Mouse (Mus musculus) forebrain, embryonic 13.5 days (tissue): ENCODE results near the gene Ncoa5. TPM values are rescaled to one million over a fixed set of nuclear protein-coding genes. Genes with fewer than 3 reads are reported as not detected.

Experiments used
- ATAC-seq: fragments of 200-750 bp; cut with Nextera tagmentation; 2 replicates; pipeline ENCODE4 v1.8.0; 2017
- H3K27ac ChIP-seq: fragments of 300-500 bp; sonication (generic); 2 replicates; pipeline ENCODE4 v1.5.1; 2015; ENCODE audit warnings: inconsistent platforms, mild to moderate bottlenecking, moderate library complexity
- H3K27me3 ChIP-seq: fragments of 300-500 bp; sonication (generic); 2 replicates; pipeline ENCODE4 v1.6.1; 2015; ENCODE audit warnings: mild to moderate bottlenecking, inconsistent platforms
- H3K36me3 ChIP-seq: fragments of 300-500 bp; sonication (generic); 2 replicates; pipeline ENCODE4 v1.6.1; 2015; ENCODE audit warnings: mild to moderate bottlenecking, inconsistent platforms; ENCODE audit not compliant: poor library complexity, severe bottlenecking
- H3K4me1 ChIP-seq: fragments of 300-500 bp; sonication (generic); 2 replicates; pipeline ENCODE4 v1.6.1; 2015; ENCODE audit warnings: inconsistent platforms
- H3K4me2 ChIP-seq: fragments of 300-500 bp; sonication (generic); 2 replicates; pipeline ENCODE4 v1.6.1; 2015; ENCODE audit warnings: inconsistent platforms, mild to moderate bottlenecking, moderate library complexity
- H3K4me3 ChIP-seq: fragments of 300-500 bp; sonication (generic); 2 replicates; pipeline ENCODE4 v1.5.1; 2015; ENCODE audit warnings: mild to moderate bottlenecking, inconsistent platforms
- H3K9ac ChIP-seq: fragments of 300-500 bp; sonication (generic); 2 replicates; pipeline ENCODE4 v1.6.1; 2015; ENCODE audit warnings: mild to moderate bottlenecking, inconsistent platforms
- H3K9me3 ChIP-seq: fragments of 300-500 bp; sonication (generic); replicated peaks from 2 replicates; pipeline ENCODE4 v1.6.1; 2016; ENCODE audit warnings: inconsistent platforms
- WGBS: fragments of 180-500 bp; shearing (Covaris S2); methylation state at CpG from one replicate; pipeline ENCODE4 v1.1.7; 2015; 5-methylcytosine and 5-hydroxymethylcytosine counted together
- polyA plus RNA-seq: library from polyadenylated mRNA; unstranded; fragments of >200 nt; fragmentation: Nextera tagmentation; extraction: Ambion mirVana; gene quantifications from 2 replicates; pipeline ENCODE4 v1.2.1, GENCODE M21; 2015

The Ncoa5 gene
- 131 and 134 TPM in 2 replicates for polyA plus RNA-seq

DNA sequence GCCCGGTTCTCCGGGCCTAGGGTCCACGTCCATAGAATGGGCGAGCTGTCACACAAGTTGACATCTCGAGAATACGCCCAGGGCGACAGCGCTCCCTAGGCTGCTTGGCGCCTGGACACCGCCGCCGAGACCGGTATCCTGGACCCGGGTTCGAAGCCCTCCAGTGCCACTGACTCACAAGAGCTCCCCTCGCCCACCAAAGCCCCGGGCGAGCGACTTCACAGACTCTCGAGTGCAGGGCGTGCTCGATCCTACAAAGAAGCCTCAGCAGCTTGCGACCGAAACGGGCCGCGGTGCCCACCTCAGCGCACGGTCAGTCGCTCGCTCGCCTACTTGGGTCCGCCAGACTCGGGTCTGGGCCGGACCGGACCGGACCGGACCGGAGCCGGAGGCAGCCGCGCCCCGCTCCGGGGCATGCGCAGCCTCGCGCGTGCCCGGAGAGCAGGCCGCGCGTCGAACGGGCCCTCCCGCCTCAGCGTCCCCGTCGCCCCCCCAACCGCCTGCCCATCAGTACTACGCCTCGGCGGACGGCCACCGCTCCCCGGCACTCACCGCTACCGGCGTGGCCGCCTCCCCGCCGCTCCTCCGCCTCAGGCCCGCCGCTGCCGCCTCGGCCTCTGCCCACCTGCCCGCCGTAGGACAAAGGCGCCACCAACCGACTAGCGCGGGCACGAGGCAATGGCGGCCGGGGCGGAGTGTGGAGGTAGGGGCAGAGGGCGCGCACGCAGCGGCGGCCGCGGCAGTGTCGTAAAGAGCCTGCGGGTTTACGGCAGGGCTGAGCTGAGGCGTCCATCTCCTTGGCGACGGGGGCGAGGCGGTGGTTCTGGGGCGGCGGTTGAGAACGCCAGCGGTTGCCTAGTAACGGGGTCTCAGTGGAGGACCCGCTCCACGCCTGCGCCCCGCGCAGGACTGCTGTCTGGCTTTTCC, at the start of gene Ncoa5:
Gene Ncoa5, minus strand, starts transcription at position 737 of the 927 bp plus-strand sequence.
- peak within 1 kb of the TSS; percentile 81 for H3K4me2 ChIP-seq
- H3K4me1 ChIP-seq: peaks cover 38% of the 10 kb centered on the region
- H3K9me3 ChIP-seq: no peaks in the 10 kb centered on the region
- H3K36me3 ChIP-seq: no peaks in the 10 kb centered on the region
- peak; percentile 98 for ATAC-seq
- under 1% methylated on average over 110 of the region's 111 CpGs for WGBS
- H3K27me3 ChIP-seq: no peaks in the 10 kb centered on the region
- H3K27ac ChIP-seq: peak within 1 kb of the TSS; percentile 90
- H3K9ac ChIP-seq: peak within 1 kb of the TSS; percentile 99
- peak within 1 kb of the TSS; percentile 96 for H3K4me3 ChIP-seq

- Histone ChIP-seq H3K4me2 (no peak overlapping the region), H3K9ac (no peak overlapping the region), H3K4me3 (no peak overlapping the region), H3K36me3 (no peaks in the 10 kb centered on the region), H3K9me3 (no peaks in the 10 kb centered on the region), H3K27me3 (peaks cover 36% of the 10 kb centered on the region), H3K4me1 (peaks cover 53% of the 10 kb centered on the region), H3K27ac (no peak overlapping the region)
- 20% methylated on average over 7 of the region's 7 CpGs for WGBS
- ATAC-seq: no peak
Measured at GRCm38 (mm10) chr2:165081257-165081656, 46.6 kb upstream of the Ncoa5 start.

- H3K9ac ChIP-seq: no peak overlapping the region
- H3K4me1 ChIP-seq: peaks cover 53% of the 10 kb centered on the region
- H3K9me3 ChIP-seq: no peaks in the 10 kb centered on the region
- WGBS: 24% methylated on average over 9 of the region's 9 CpGs
- no peaks in the 10 kb centered on the region for H3K36me3 ChIP-seq
- H3K4me2 ChIP-seq: no peak overlapping the region
- no peak overlapping the region for H3K4me3 ChIP-seq
- ATAC-seq: no peak
- no peak overlapping the region for H3K27ac ChIP-seq
- peaks cover 36% of the 10 kb centered on the region for H3K27me3 ChIP-seq
Measured at GRCm38 (mm10) chr2:165080657-165081056, 46.0 kb upstream of the Ncoa5 start.

DNA sequence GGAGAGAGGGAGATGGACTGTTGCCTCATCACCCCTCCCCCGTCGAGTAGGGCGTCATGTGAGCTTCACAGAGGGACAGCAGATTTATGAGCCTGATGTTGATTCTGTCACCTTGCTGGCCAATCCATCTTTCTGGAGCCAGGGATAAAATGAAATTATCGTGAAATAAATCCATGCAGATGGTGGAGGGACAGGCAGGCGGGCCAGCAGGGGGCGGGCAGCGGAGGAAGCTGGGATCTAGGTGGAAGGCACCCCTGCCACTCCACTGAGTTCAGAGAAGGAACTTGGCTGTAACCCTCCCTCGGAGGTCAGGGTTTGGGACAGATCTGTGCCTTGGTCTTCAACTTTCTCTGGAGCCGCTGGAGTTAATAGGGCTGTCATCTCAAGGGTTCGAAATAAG, 43.9 kb upstream of the Ncoa5 start:
- H3K27ac ChIP-seq: no peak overlapping the region
- no peaks in the 10 kb centered on the region for H3K9me3 ChIP-seq
- H3K27me3 ChIP-seq: peaks cover 48% of the 10 kb centered on the region
- peak overlapping the region; percentile 34; the same call in 1 of the 2 replicates for H3K9ac ChIP-seq
- H3K4me2 ChIP-seq: peak overlapping the region; percentile 20; the same call in 1 of the 2 replicates
- no peak for ATAC-seq
- H3K4me3 ChIP-seq: no peak overlapping the region
- H3K4me1 ChIP-seq: peaks cover 65% of the 10 kb centered on the region
- 22% methylated on average over 10 of the region's 10 CpGs for WGBS
- H3K36me3 ChIP-seq: no peaks in the 10 kb centered on the region

DNA sequence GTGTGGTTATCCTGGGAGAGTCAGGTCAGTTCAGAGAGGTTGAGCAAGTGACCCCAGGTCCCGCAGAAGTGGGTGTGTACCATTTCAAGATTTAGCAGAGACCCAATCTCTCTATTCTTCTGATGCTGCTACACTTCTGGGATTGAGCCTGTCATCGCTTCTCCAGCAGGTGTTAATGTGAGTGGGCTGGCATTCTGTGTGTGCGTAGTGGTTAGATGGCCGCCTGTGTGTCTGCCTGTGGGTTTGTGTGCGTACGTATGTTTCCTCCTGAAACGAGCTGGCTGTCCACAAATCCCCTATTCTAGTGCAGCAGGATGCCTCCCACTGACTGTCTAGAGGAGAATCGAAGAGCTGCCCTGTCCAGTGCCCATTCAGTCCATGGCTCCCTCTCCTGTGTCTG, 43.4 kb upstream of the Ncoa5 start:
- ATAC-seq: no peak
- H3K9ac ChIP-seq: peak overlapping the region; percentile 34; the same call in 1 of the 2 replicates
- H3K9me3 ChIP-seq: no peaks in the 10 kb centered on the region
- no peak overlapping the region for H3K4me3 ChIP-seq
- 40% methylated on average over 8 of the region's 8 CpGs for WGBS
- no peaks in the 10 kb centered on the region for H3K36me3 ChIP-seq
- peak overlapping the region; percentile 20; the same call in 1 of the 2 replicates for H3K4me2 ChIP-seq
- peaks cover 54% of the 10 kb centered on the region for H3K27me3 ChIP-seq
- H3K27ac ChIP-seq: no peak overlapping the region
- peaks cover 70% of the 10 kb centered on the region for H3K4me1 ChIP-seq

GRCm38 (mm10) chr2:165077055-165077454, 42.4 kb upstream of the Ncoa5 start:
- Histone ChIP-seq H3K27ac (peak overlapping the region; percentile 63), H3K4me1 (peaks cover 72% of the 10 kb centered on the region)

DNA sequence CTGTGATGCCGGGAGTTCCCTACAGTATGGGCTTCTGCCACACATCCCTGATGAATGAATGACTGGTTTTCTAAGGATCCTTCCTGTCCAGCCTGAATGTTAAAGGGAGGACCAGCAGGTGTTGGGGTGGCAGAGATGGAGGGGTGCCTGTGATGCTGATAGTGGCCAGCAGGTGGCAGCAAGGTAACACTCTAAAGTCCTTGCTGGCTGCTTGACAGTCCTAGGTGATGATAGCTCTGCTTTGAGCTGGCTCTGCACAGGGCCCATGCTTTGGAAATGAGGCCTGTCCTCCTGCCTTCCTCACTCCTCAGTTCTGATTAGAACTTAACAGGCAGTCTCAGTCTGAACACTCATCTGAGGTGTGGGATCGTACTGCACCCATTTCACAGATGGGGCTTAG, 40.3 kb upstream of the Ncoa5 start:
- ATAC-seq: peak; percentile 41; the same call in 1 of the 2 replicates
- Histone ChIP-seq H3K36me3 (no peaks in the 10 kb centered on the region), H3K27me3 (peaks cover 55% of the 10 kb centered on the region), H3K27ac (no peak overlapping the region), H3K9ac (no peak overlapping the region), H3K4me2 (no peak overlapping the region), H3K4me3 (no peak overlapping the region), H3K4me1 (peaks cover 71% of the 10 kb centered on the region), H3K9me3 (no peaks in the 10 kb centered on the region)
- WGBS: 39% methylated on average over 2 of the region's 2 CpGs

More at GRCm38 (mm10) chr2:165077055-165077454, 42.4 kb upstream of the Ncoa5 start:
- Histone ChIP-seq H3K4me2 (peak overlapping the region; percentile 41), H3K36me3 (no peaks in the 10 kb centered on the region), H3K4me3 (no peak overlapping the region), H3K27me3 (peaks cover 55% of the 10 kb centered on the region), H3K9ac (peak overlapping the region; percentile 23; the same call in 1 of the 2 replicates), H3K9me3 (no peaks in the 10 kb centered on the region)
- 2% methylated on average over 9 of the region's 9 CpGs for WGBS
- peak; percentile 76 for ATAC-seq

DNA sequence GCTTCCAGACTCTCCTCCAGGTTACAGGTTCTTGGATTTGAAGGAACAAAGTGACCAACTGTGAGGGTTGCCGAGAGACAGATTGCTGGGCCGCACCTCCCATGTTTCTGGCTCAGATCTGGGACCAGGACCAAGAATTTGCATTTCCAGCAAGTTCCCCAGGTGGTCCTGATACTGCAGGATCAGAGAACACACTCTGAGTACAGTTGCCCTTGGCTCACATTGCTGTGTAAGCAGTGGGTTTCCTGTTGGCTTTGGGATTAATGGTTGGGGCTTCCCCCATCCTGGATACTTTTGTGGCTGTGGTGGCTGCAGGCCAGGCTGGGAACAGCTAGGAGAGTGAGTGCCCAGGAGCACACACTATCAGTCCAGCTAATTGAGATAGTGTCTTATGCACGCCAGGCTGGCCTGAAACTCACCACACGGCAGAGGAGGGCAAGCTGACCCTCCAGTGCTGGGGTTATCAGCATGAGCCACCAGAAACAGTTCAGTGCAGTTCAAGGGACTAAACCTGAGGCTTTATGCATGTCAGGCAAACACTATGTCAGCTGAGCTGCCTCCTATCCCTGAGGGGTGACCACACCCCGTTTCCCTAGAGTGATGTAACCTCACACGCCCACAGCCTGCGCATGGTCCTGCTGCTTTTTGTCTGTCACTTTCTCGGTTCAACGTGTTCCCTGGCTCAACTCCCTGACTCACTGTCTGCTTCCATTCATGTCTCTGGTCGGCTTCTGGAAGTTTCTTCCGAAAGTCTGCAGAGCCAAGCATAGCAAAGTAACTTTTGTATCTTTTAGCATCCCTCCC, 39.6 kb upstream of the Ncoa5 start:
- Histone ChIP-seq H3K27me3 (peaks cover 49% of the 10 kb centered on the region), H3K36me3 (no peaks in the 10 kb centered on the region), H3K9me3 (no peaks in the 10 kb centered on the region), H3K4me1 (peaks cover 69% of the 10 kb centered on the region), H3K4me2 (no peak overlapping the region), H3K9ac (no peak overlapping the region), H3K27ac (no peak overlapping the region), H3K4me3 (no peak overlapping the region)
- ATAC-seq: no peak
- WGBS: 48% methylated on average over 11 of the region's 11 CpGs

- Histone ChIP-seq H3K9me3 (no peaks in the 10 kb centered on the region), H3K9ac (peak overlapping the region; percentile 12; the same call in 1 of the 2 replicates), H3K4me1 (peaks cover 60% of the 10 kb centered on the region), H3K4me3 (no peak overlapping the region), H3K36me3 (no peaks in the 10 kb centered on the region), H3K27me3 (peaks cover 40% of the 10 kb centered on the region), H3K27ac (0 out of 2 replicates have a peak overlapping the region, but pooled peaks have one; percentile 7), H3K4me2 (peak overlapping the region; percentile 22)
- ATAC-seq: no peak; the same call in 1 of the 2 replicates
- 15% methylated on average over 9 of the region's 9 CpGs for WGBS
Measured at GRCm38 (mm10) chr2:165073381-165073781, 38.7 kb upstream of the Ncoa5 start.

- no peak; the same call in 1 of the 2 replicates for ATAC-seq
- WGBS: 19% methylated on average over 20 of the region's 23 CpGs
- Histone ChIP-seq H3K4me3 (no peak overlapping the region), H3K9me3 (no peaks in the 10 kb centered on the region), H3K4me1 (peaks cover 32% of the 10 kb centered on the region), H3K27me3 (peaks cover 35% of the 10 kb centered on the region), H3K9ac (0 out of 2 replicates have a peak overlapping the region, but pooled peaks have one; percentile 16), H3K4me2 (peak overlapping the region; percentile 37), H3K36me3 (no peaks in the 10 kb centered on the region), H3K27ac (no peak overlapping the region)
Measured at GRCm38 (mm10) chr2:165070096-165070816, 35.6 kb upstream of the Ncoa5 start.

- 80% methylated on average over 2 of the region's 2 CpGs for WGBS
- peaks cover 26% of the 10 kb centered on the region for H3K4me1 ChIP-seq
- ATAC-seq: peak; percentile 58; the same call in 1 of the 2 replicates
- H3K36me3 ChIP-seq: no peaks in the 10 kb centered on the region
- H3K9me3 ChIP-seq: no peaks in the 10 kb centered on the region
- no peak overlapping the region for H3K4me2 ChIP-seq
- H3K27ac ChIP-seq: peak overlapping the region; percentile 37; the same call in 1 of the 2 replicates
- peaks cover 24% of the 10 kb centered on the region for H3K27me3 ChIP-seq
- H3K9ac ChIP-seq: no peak overlapping the region
- no peak overlapping the region for H3K4me3 ChIP-seq
Measured at GRCm38 (mm10) chr2:165068806-165069205, 34.1 kb upstream of the Ncoa5 start.
